Mouse (Mus musculus) forebrain, embryonic 15.5 days (tissue): Measurements from ENCODE around the gene Piga. TPM values are rescaled to one million over a fixed set of nuclear protein-coding genes. Genes with fewer than 3 reads are reported as not detected.

Source experiments
- ATAC-seq: fragments of 200-750 bp; cut with Nextera tagmentation; replicated peaks from 2 replicates; pipeline ENCODE4 v1.8.0; 2017; ENCODE audit warnings: mild to moderate bottlenecking, moderate TSS enrichment, moderate library complexity
- H3K27ac ChIP-seq: fragments of 300-500 bp; sonication (generic); replicated peaks from 2 replicates; pipeline ENCODE4 v1.5.1; 2015; ENCODE audit warnings: mild to moderate bottlenecking, inconsistent platforms
- H3K27me3 ChIP-seq: fragments of 300-500 bp; sonication (generic); 2 replicates; pipeline ENCODE4 v1.6.1; 2015; ENCODE audit warnings: inconsistent platforms
- H3K36me3 ChIP-seq: fragments of 300-500 bp; sonication (generic); 2 replicates; pipeline ENCODE4 v1.6.1; 2015; ENCODE audit warnings: mild to moderate bottlenecking, inconsistent platforms
- H3K4me1 ChIP-seq: fragments of 300-500 bp; sonication (generic); 2 replicates; pipeline ENCODE4 v1.6.1; 2015; ENCODE audit warnings: inconsistent platforms
- H3K4me2 ChIP-seq: fragments of 300-500 bp; sonication (generic); replicated peaks from 2 replicates; pipeline ENCODE4 v1.6.1; 2015; ENCODE audit warnings: mild to moderate bottlenecking, inconsistent platforms
- H3K4me3 ChIP-seq: fragments of 300-500 bp; sonication (generic); 2 replicates; pipeline ENCODE4 v1.5.1; 2015; ENCODE audit warnings: mild to moderate bottlenecking, inconsistent platforms
- H3K9ac ChIP-seq: fragments of 300-500 bp; sonication (generic); replicated peaks from 2 replicates; pipeline ENCODE4 v1.6.1; 2015; ENCODE audit warnings: mild to moderate bottlenecking, inconsistent platforms
- H3K9me3 ChIP-seq: fragments of 300-500 bp; sonication (generic); 2 replicates; pipeline ENCODE4 v1.6.1; 2016; ENCODE audit warnings: inconsistent platforms
- WGBS: fragments of 180-500 bp; shearing (Covaris S2); methylation state at CpG from one replicate; pipeline ENCODE4 v1.1.7; 2015; ENCODE audit warnings: mixed read lengths; 5-methylcytosine and 5-hydroxymethylcytosine counted together
- polyA plus RNA-seq: library from polyadenylated mRNA; unstranded; fragments of >200 nt; fragmentation: Nextera tagmentation; extraction: Ambion mirVana; gene quantifications from 2 replicates; pipeline ENCODE4 v1.2.1, GENCODE M21; 2015

Gene Piga
- polyA plus RNA-seq, 1 experiment from 2014 or later: 8.0 TPM

GRCm38 (mm10) chrX:164439462-164439861 lies 19.9 kb downstream of the Piga start:
- ATAC-seq: no peak
- no peaks in the 10 kb centered on the region for H3K4me1 ChIP-seq
- H3K27ac ChIP-seq: no peak overlapping the region
- no peak overlapping the region for H3K4me3 ChIP-seq
- no peaks in the 10 kb centered on the region for H3K27me3 ChIP-seq
- no peak overlapping the region for H3K4me2 ChIP-seq
- no peaks in the 10 kb centered on the region for H3K9me3 ChIP-seq
- WGBS: 84% methylated on average over 7 of the region's 7 CpGs
- no peak overlapping the region for H3K9ac ChIP-seq
- no peaks in the 10 kb centered on the region for H3K36me3 ChIP-seq

DNA sequence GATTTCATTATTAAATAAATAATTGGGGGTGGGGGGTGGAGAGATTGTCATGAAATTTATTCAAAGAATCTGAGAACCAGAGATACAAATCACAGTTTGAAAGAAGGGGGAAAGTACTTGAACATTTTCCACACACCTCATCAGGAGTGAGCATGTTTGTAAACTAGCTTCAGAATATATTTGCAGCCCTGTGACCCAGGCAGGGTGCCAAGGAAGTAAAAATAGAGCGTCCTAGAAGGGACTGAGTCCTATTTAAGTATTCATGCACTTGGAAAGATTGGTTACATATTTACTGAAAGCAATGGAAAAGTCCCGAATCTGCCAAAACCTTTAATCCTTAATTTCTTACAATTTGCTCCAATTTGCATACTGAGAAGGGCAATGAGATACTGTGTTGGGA lies 20.6 kb downstream of the Piga start:
- H3K36me3 ChIP-seq: no peaks in the 10 kb centered on the region
- H3K4me2 ChIP-seq: no peak overlapping the region
- no peaks in the 10 kb centered on the region for H3K27me3 ChIP-seq
- H3K27ac ChIP-seq: no peak overlapping the region
- no peaks in the 10 kb centered on the region for H3K4me1 ChIP-seq
- H3K4me3 ChIP-seq: no peak overlapping the region
- H3K9ac ChIP-seq: no peak overlapping the region
- 49% methylated on average over 2 of the region's 2 CpGs for WGBS
- no peaks in the 10 kb centered on the region for H3K9me3 ChIP-seq
- ATAC-seq: no peak

- H3K27ac ChIP-seq: no peak overlapping the region
- H3K36me3 ChIP-seq: no peaks in the 10 kb centered on the region
- no peak overlapping the region for H3K4me2 ChIP-seq
- no peaks in the 10 kb centered on the region for H3K4me1 ChIP-seq
- no peak for ATAC-seq
- H3K4me3 ChIP-seq: no peak overlapping the region
- H3K9me3 ChIP-seq: no peaks in the 10 kb centered on the region
- no peaks in the 10 kb centered on the region for H3K27me3 ChIP-seq
- 86% methylated on average over 3 of the region's 3 CpGs for WGBS
- H3K9ac ChIP-seq: no peak overlapping the region
Observed at GRCm38 (mm10) chrX:164440703-164441102, 21.1 kb downstream of the Piga start.

GRCm38 (mm10) chrX:164441306-164441705 lies 21.7 kb downstream of the Piga start:
- Histone ChIP-seq H3K4me1 (no peaks in the 10 kb centered on the region), H3K4me2 (no peak overlapping the region), H3K27ac (no peak overlapping the region), H3K9ac (no peak overlapping the region), H3K4me3 (no peak overlapping the region), H3K36me3 (no peaks in the 10 kb centered on the region), H3K27me3 (no peaks in the 10 kb centered on the region), H3K9me3 (no peaks in the 10 kb centered on the region)
- WGBS: 88% methylated on average over 3 of the region's 3 CpGs
- ATAC-seq: no peak

DNA sequence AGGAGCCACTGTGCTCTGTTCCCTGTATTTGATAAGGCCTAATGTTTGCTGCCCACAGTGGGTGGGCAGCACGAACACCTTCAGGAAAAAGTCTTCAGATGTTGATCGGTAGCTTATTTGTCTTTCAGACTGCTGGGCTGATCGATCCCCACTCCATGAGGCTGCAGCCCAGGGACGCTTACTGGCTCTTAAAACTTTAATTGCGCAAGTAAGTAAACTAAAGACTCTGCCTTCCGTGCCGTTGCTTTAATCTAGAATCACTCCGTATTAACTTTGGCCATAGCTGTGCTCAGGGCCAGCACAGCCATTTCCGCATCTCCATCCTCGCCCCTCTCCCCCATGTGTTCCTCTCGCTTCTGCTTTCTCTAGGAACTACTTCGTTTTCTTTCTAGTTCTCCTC lies 26.0 kb downstream of the Piga start:
- Histone ChIP-seq H3K4me2 (no peak overlapping the region), H3K4me3 (no peak overlapping the region), H3K27me3 (no peaks in the 10 kb centered on the region), H3K36me3 (no peaks in the 10 kb centered on the region), H3K9me3 (no peaks in the 10 kb centered on the region), H3K4me1 (no peaks in the 10 kb centered on the region), H3K9ac (no peak overlapping the region), H3K27ac (no peak overlapping the region)
- WGBS: 87% methylated on average over 12 of the region's 12 CpGs
- no peak for ATAC-seq

GRCm38 (mm10) chrX:164446106-164446551 lies 26.5 kb downstream of the Piga start:
- H3K27me3 ChIP-seq: no peaks in the 10 kb centered on the region
- WGBS: 85% methylated on average over 10 of the region's 10 CpGs
- ATAC-seq: no peak
- no peak overlapping the region for H3K4me2 ChIP-seq
- no peaks in the 10 kb centered on the region for H3K36me3 ChIP-seq
- no peaks in the 10 kb centered on the region for H3K9me3 ChIP-seq
- H3K9ac ChIP-seq: no peak overlapping the region
- H3K27ac ChIP-seq: no peak overlapping the region
- H3K4me3 ChIP-seq: no peak overlapping the region
- no peaks in the 10 kb centered on the region for H3K4me1 ChIP-seq

DNA sequence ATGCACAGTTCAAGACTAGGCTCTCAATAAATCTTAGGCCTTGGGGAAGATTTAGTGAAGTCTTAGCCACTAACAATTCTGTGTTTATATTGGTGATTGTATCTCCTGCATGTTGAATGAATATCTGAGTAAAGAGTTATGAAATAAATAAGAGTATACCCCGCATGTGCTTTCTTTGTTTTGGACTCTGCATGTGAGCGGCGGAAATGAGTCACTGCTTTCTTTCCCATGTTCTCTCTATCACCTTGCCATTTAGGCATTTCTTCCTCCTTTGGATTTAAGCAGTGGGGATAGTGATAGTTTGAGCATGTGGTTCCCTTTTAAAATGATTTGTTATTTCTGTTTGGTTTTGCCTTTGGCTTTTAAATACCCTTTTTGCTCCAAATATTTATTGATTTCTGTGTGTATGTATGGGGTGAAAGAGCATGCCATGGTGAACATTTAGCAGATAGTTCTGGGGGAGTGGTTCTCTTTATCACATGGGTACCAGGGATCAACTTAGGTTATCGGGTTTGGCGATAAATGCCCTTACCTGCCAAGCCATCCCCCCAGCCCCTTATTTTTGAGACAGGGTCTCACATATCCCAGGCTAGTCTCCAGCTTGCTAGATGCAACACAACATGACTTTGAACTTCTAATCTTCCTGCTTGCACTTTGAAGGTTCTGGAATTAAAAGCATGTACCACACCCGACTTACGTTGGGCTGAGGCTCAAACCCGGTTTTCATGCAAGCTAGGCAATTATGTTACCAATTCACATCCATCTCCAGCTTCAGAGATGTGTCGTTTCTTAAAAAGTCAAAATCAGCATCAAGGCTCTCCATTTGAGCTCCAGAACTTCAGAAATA lies 27.5 kb downstream of the Piga start:
- ATAC-seq: no peak
- no peak overlapping the region for H3K9ac ChIP-seq
- 92% methylated on average over 9 of the region's 9 CpGs for WGBS
- no peak overlapping the region for H3K4me3 ChIP-seq
- no peaks in the 10 kb centered on the region for H3K27me3 ChIP-seq
- no peak overlapping the region for H3K4me2 ChIP-seq
- H3K4me1 ChIP-seq: no peaks in the 10 kb centered on the region
- H3K9me3 ChIP-seq: no peaks in the 10 kb centered on the region
- H3K36me3 ChIP-seq: no peaks in the 10 kb centered on the region
- no peak overlapping the region for H3K27ac ChIP-seq

DNA sequence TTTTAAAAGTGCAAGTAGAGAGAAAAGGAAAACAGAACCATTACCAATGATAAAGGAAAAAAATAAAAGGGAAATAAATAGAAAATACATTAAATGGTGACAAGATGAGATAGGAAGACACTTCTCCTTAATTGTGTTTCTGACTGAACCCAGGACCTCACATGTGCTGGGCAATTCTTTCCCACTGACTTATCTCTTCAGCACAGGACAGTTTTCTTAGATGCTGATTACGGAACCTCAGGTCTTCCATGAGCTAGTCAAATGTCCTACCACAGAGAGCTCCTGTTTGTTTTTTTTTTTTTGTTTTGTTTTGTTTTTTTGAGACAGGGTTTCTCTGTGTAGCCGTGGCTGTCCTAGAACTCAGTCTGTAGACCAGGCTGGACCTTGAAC lies 28.1 kb downstream of the Piga start:
- H3K4me1 ChIP-seq: no peaks in the 10 kb centered on the region
- H3K9me3 ChIP-seq: no peaks in the 10 kb centered on the region
- 86% methylated on average over 2 of the region's 2 CpGs for WGBS
- H3K36me3 ChIP-seq: no peaks in the 10 kb centered on the region
- no peak overlapping the region for H3K27ac ChIP-seq
- no peak overlapping the region for H3K4me3 ChIP-seq
- no peak overlapping the region for H3K9ac ChIP-seq
- H3K27me3 ChIP-seq: no peaks in the 10 kb centered on the region
- no peak overlapping the region for H3K4me2 ChIP-seq
- ATAC-seq: no peak

DNA sequence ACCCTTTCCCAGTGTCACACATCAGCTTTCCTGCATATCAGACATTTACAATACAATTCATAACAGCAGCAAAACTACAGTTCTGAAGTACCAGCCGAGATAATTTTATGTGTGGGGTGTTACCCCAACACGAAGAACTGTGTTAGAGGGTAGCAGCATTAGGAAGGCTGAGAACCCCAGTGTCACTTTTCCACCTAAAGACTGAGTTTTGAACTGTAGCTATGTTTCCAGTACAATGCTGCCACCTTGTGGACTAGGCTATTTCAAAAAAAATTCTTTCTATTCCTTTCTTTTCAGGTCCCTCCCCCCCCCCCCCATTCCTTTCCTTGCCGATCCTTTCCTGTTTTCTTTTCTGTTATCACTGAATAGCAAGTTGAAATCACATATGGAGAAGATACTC lies 29.6 kb downstream of the Piga start:
- WGBS: 31% methylated on average over 3 of the region's 3 CpGs
- no peak overlapping the region for H3K4me3 ChIP-seq
- H3K27me3 ChIP-seq: no peaks in the 10 kb centered on the region
- H3K4me2 ChIP-seq: no peak overlapping the region
- no peak overlapping the region for H3K9ac ChIP-seq
- H3K9me3 ChIP-seq: no peaks in the 10 kb centered on the region
- ATAC-seq: no peak
- no peaks in the 10 kb centered on the region for H3K36me3 ChIP-seq
- no peaks in the 10 kb centered on the region for H3K4me1 ChIP-seq
- no peak overlapping the region for H3K27ac ChIP-seq

DNA sequence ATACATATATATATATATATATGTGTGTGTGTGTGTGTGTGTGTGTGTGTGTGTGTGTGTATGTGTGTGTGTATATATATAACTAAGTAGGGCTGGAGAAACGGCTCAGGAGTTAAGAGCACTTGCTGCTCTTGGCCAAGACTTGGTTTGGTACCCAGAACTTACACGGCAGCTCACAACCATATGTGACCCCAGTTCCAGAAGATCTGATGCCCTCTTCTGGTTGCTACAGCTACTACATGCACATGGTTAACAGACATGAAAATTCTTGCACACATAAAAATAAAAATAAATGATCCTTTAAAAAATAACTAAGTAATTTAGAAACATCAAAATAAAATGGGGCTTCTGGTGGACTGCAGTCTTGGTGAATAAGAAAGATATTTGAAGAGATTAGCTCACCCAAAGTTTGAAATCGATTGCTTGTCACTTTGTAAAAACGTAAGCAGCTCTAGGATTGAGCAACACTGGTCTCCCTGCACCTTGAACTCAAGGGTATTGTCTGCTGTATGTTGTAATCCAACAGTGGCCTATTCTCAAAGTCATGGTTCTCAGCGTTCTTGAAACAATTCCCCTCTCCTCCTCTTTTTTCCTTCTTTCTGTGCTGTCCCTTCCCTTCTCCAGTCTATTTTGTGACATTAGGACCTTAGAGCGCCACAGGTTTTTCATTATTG lies 39.8 kb downstream of the Piga start:
- Histone ChIP-seq H3K4me1 (no peaks in the 10 kb centered on the region), H3K9ac (no peak overlapping the region), H3K4me2 (no peak overlapping the region), H3K27ac (no peak overlapping the region), H3K9me3 (no peaks in the 10 kb centered on the region), H3K4me3 (no peak overlapping the region), H3K27me3 (no peaks in the 10 kb centered on the region), H3K36me3 (no peaks in the 10 kb centered on the region)
- 73% methylated on average over 6 of the region's 6 CpGs for WGBS
- ATAC-seq: no peak
